Mouse (Mus musculus): ENCODE results near the gene Smim24. TPM values are rescaled to one million over a fixed set of nuclear protein-coding genes. Genes with fewer than 3 reads are reported as not detected.

Smim24 gene
- total and polyA plus RNA-seq, 2 experiments from 2014 or later: 1.1 to 1.5 TPM

- Histone ChIP-seq H3K4me3 (ENCODE audit: low read depth, low read length) (peak overlapping the region; percentile 79), H3K9ac (replicated peaks; ENCODE audit: low read length, poor library complexity, severe bottlenecking) (peak overlapping the region; percentile 89), H3K4me2 (ENCODE audit: low read depth, low read length, poor library complexity, severe bottlenecking) (peak overlapping the region; percentile 87), H3K27me3 (ENCODE audit: insufficient read depth, low read length) (no peaks in the 10 kb centered on the region), H3K9me3 (ENCODE audit: low read length) (no peaks in the 10 kb centered on the region), H3K4me1 (ENCODE audit: insufficient read depth, low read length) (peaks cover 12% of the 10 kb centered on the region), H3K36me3 (ENCODE audit: insufficient read depth, low read length) (peaks cover 5% of the 10 kb centered on the region), H3K27ac (ENCODE audit: low read depth, low read length) (peak overlapping the region; percentile 13)
- DNase-seq (ENCODE audit: low spot score) (peak; percentile 100), ATAC-seq (ENCODE audit: low FRiP score) (peak; percentile 97)
- TF ChIP-seq CTCF (IDR thresholded peaks at IDR 0.05): peak; percentile 45
- under 1% methylated on average over 46 of the region's 46 CpGs for WGBS
Measured at GRCm38 (mm10) chr10:81378553-81379182, 14.2 kb upstream of the Smim24 start.

GRCm38 (mm10) chr10:81379183-81379553 lies 13.7 kb upstream of the Smim24 start:
- H3K4me3 ChIP-seq (ENCODE audit: low read depth, low read length): peak overlapping the region; percentile 79
- DNase-seq (ENCODE audit: low spot score) (no peak), ATAC-seq (ENCODE audit: low FRiP score) (no peak; the same call in 1 of the 2 replicates)
- H3K9me3 ChIP-seq (ENCODE audit: low read length): no peaks in the 10 kb centered on the region
- 56% methylated on average over 3 of the region's 3 CpGs for WGBS
- peak overlapping the region; percentile 13 for H3K27ac ChIP-seq (ENCODE audit: low read depth, low read length)
- H3K9ac ChIP-seq (replicated peaks; ENCODE audit: low read length, poor library complexity, severe bottlenecking): peak overlapping the region; percentile 15
- peak overlapping the region; percentile 87 for H3K4me2 ChIP-seq (ENCODE audit: low read depth, low read length, poor library complexity, severe bottlenecking)
- no peaks in the 10 kb centered on the region for H3K27me3 ChIP-seq (ENCODE audit: insufficient read depth, low read length)
- no peak for TF ChIP-seq CTCF (IDR thresholded peaks at IDR 0.05)
- peaks cover 4% of the 10 kb centered on the region for H3K36me3 ChIP-seq (ENCODE audit: insufficient read depth, low read length)
- H3K4me1 ChIP-seq (ENCODE audit: insufficient read depth, low read length): peaks cover 12% of the 10 kb centered on the region

- DNase-seq (ENCODE audit: low spot score) (no peak), ATAC-seq (ENCODE audit: low FRiP score) (no peak)
- Histone ChIP-seq H3K9me3 (ENCODE audit: low read length) (no peaks in the 10 kb centered on the region), H3K27ac (ENCODE audit: low read depth, low read length) (no peak overlapping the region), H3K27me3 (ENCODE audit: insufficient read depth, low read length) (no peaks in the 10 kb centered on the region), H3K4me2 (ENCODE audit: low read depth, low read length, poor library complexity, severe bottlenecking) (no peak overlapping the region), H3K36me3 (ENCODE audit: insufficient read depth, low read length) (peaks cover 4% of the 10 kb centered on the region; the same call in 1 of the 2 replicates), H3K4me1 (ENCODE audit: insufficient read depth, low read length) (peaks cover 12% of the 10 kb centered on the region), H3K4me3 (ENCODE audit: low read depth, low read length) (no peak overlapping the region), H3K9ac (replicated peaks; ENCODE audit: low read length, poor library complexity, severe bottlenecking) (no peak overlapping the region)
- 93% methylated on average over 6 of the region's 6 CpGs for WGBS
- no peak for TF ChIP-seq CTCF (IDR thresholded peaks at IDR 0.05)
Measured at GRCm38 (mm10) chr10:81379809-81380378, 13.0 kb upstream of the Smim24 start.

GRCm38 (mm10) chr10:81382039-81382438 lies 10.8 kb upstream of the Smim24 start:
- Histone ChIP-seq H3K4me1 (ENCODE audit: insufficient read depth, low read length) (peaks cover 15% of the 10 kb centered on the region), H3K27ac (ENCODE audit: low read depth, low read length) (no peak overlapping the region), H3K27me3 (ENCODE audit: insufficient read depth, low read length) (no peaks in the 10 kb centered on the region), H3K9me3 (ENCODE audit: low read length) (no peaks in the 10 kb centered on the region), H3K36me3 (ENCODE audit: insufficient read depth, low read length) (peaks cover 10% of the 10 kb centered on the region), H3K4me2 (ENCODE audit: low read depth, low read length, poor library complexity, severe bottlenecking) (no peak overlapping the region), H3K9ac (replicated peaks; ENCODE audit: low read length, poor library complexity, severe bottlenecking) (no peak overlapping the region), H3K4me3 (ENCODE audit: low read depth, low read length) (no peak overlapping the region)
- ATAC-seq (ENCODE audit: low FRiP score) (no peak), DNase-seq (ENCODE audit: low spot score) (no peak)
- 93% methylated on average over 5 of the region's 5 CpGs for WGBS
- no peak for TF ChIP-seq CTCF (IDR thresholded peaks at IDR 0.05)

- 4% methylated on average over 51 of the region's 54 CpGs for whole genome bisulfite sequencing
- peak; percentile 21 for TF ChIP-seq CTCF (IDR thresholded peaks at IDR 0.05)
- peak within 1 kb of the TSS; percentile 93 for H3K9ac ChIP-seq (replicated peaks; ENCODE audit: low read length, poor library complexity, severe bottlenecking)
- no peaks in the 10 kb centered on the region for H3K9me3 ChIP-seq (ENCODE audit: low read length)
- H3K4me2 ChIP-seq (ENCODE audit: low read depth, low read length, poor library complexity, severe bottlenecking): peak within 1 kb of the TSS; percentile 83
- peak; percentile 100 for DNase-seq (ENCODE audit: low spot score)
- peak within 1 kb of the TSS; percentile 91 for H3K27ac ChIP-seq (ENCODE audit: low read depth, low read length)
- peak; percentile 93 for ATAC-seq (ENCODE audit: low FRiP score)
- peak within 1 kb of the TSS; percentile 86 for H3K4me3 ChIP-seq (ENCODE audit: low read depth, low read length)
- H3K4me1 ChIP-seq (ENCODE audit: insufficient read depth, low read length): peaks cover 10% of the 10 kb centered on the region
- no peaks in the 10 kb centered on the region for H3K27me3 ChIP-seq (ENCODE audit: insufficient read depth, low read length)
- H3K36me3 ChIP-seq (ENCODE audit: insufficient read depth, low read length): peaks cover 28% of the 10 kb centered on the region
Measured at GRCm38 (mm10) chr10:81383802-81384604, 8.8 kb upstream of the Smim24 start, which contains the start of the genes Dohh and Gm48551. Gene Dohh, plus strand, starts transcription at chr10:81384428. Gene Gm48551, plus strand, starts transcription at chr10:81384466.
